Mouse (Mus musculus): ENCODE results near the gene Trim46.

The Trim46 gene

DNA sequence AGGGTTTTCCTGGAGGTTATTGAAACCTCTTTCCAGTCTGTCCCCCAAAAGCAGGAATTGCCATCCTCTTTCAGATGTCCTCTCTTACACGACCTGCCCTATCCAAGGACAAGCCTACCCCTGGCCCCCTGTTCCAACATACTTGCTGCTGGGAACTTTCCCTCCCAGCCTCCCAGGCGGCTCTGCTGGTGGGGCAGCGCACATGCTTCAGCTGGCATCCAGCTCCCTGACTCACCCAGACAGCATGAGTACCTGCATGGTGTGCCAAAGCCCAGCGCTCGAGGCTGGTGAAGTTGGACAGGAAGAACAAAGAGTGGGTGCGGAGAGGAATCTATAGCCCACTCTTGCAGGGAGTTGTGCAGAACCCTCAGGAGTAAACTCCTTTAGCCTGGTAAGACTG is 24.8 kb upstream of the Trim46 start:
- DNase-seq (ENCODE audit: low read depth, low spot score), result no peak

GRCm38 (mm10) chr3:89270051-89270755 is 24.1 kb upstream of the Trim46 start, which contains the start of gene Slc50a1:
Gene Slc50a1 (minus strand): TSS chr3:89270570.
- no peak for DNase-seq (ENCODE audit: low read depth, low spot score)

DNA sequence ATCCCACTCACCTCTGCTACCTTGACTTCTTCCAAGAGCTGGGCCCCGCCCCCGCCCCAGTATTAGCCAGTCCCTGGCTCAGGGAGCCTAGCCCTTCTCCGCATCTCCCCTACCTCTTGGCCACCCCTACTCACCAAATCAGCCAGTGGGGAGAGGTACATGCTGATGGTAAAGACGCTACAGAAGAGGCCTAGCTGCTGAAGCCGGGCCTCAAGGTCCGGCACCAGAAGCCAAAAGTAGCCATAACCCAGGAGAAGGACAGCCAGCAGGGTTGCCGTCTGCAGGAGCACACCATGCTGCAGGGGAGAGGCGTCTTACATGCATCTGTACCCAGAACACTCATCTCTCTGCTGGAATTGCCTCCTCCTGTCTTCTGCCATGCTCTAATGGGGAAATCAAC is 22.8 kb upstream of the Trim46 start:
- no peak for DNase-seq (ENCODE audit: low read depth, low spot score)

DNA sequence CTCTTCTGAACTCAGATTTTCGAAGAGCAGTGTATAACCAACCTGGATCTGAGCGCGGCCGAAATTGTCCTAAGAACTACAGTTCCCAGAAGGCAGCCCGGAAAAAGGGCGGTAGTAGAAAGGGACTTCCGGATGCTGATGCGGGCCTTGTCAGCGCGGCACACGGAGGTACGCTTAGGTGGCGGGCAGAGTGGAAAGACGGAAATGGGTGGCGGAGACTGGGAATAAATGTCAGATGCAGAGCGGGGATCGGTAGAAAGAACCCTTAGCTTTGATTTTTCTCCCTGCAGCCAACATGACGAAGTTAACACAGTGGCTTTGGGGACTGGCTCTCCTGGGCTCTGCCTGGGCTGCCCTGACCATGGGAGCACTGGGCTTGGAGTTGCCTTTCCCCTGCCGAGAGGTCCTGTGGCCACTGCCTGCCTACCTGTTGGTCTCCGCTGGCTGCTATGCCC is 20.4 kb upstream of the Trim46 start:
- DNase-seq (ENCODE audit: low read depth, low spot score), result peak; percentile 67

DNA sequence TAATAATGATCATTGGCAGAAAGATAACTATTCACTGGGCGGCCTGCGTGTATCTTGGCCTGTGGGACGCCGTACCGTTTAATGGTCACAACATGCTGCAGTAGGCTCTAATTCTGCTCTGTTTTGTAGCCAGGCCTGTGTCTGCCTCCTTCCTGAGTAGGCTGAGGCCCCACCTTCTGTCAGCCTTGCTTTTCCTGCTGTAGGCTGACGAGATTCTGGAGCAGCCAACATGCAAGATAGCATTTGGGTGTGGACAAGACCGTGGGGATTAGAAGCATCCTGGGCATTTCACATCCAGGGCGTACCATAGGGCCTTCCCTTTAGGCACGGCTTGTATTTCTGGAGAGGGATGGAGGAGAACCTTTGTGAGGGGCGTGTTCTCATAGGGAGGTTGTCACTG is 16.3 kb upstream of the Trim46 start:
- DNase-seq (ENCODE audit: low read depth, low spot score), result no peak

- DNase-seq (ENCODE audit: low read depth, low spot score), result no peak
These were observed 14.1 kb upstream of the Trim46 start for GRCm38 (mm10) chr3:89260211-89260610.

DNA sequence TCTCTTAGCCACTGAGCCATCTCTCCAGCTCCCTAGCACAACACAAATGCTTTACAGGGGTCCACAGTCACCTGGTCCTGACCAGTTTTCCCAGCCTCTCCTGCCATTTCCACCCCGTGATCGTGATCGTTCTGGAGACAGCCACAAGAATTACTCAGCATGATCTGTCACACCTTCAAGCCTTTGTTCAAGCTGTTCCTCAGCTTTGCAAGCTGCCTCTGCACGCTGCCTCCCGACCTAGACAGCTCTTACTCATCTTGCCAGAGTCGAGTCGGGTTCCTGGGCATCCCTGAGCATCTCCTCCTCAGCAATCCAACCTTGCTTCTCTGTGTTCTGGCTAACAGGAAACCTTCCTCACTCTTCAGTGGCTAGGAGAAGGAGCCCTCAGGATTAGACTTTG is 13.0 kb upstream of the Trim46 start, which contains the start of gene Dpm3:
Gene Dpm3 (plus strand): TSS at position 283 of the 400 bp plus-strand sequence.
- DNase-seq (ENCODE audit: low read depth, low spot score), result no peak

GRCm38 (mm10) chr3:89256177-89256576 is 10.1 kb upstream of the Trim46 start:
- DNase-seq (ENCODE audit: low read depth, low spot score), result no peak

DNA sequence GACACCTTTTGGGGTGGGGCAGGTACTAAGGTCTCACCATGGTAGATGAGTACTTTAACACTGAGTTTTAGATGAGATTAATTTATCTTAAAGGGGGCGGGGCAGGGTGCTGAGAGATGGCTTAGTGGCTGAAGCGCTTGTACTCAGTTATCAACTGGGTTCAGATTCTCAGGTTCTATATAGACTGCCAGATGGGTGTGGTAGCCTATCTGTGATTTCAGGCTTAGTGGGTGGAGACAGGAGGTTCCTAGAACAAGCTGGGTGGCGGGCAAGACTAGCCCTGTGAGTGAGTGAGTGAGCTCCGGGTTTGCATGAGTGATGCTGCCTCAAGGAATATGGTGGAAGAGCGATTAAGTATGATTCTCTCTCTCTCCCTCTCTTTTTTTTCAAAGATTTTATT is 8.9 kb upstream of the Trim46 start:
- no peak for DNase-seq (ENCODE audit: low read depth, low spot score)

DNA sequence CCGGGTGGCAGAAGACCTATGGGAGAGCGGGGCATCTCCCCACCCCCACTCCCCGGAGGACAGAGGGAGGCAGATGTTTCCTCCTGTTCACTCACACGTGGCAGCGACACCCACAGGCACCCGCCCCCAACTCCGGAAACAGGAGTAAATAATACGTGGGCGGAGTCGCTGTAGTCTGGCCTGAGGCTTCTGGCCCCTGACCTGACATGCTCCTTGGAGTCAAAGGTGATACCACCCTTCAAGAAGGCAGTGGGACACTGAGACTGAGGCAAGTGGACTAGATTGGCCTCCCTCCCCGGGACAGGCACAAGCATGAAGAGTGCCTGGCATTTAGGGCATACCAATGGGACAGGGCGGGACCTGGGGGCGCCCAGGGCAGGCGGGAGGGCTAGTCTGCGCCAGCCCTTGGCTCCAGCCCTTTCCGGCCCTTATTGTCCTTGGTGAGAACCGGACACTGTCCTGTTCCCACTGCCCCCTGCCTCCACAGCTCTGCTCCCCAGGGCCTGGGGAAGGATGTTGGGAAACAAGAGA is 5.3 kb upstream of the Trim46 start:
- DNase-seq (ENCODE audit: low read depth, low spot score), result no peak

GRCm38 (mm10) chr3:89250435-89251040 is 4.4 kb upstream of the Trim46 start:
- no peak for DNase-seq (ENCODE audit: low read depth, low spot score)

DNA sequence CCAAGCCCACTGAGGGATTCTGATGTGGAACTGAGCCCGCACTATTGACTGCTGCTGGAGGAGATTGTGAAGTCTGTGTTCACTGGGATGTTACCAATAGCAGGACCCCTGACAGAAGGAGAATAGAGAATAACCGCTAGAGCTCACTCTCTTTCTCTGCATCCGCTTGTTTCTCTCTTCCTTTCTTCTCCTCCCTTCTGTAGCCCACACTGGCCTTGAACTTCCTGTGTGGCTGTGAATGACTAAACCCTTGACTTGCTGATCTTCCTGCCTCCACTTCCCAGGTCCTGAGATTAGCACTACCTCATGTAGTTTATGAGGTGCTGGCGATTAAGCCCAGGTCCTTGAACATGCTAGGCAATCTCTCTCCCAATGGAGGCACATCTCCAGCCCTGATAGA is 1.4 kb upstream of the Trim46 start:
- no peak for DNase-seq (ENCODE audit: low read depth, low spot score)

- DNase-seq (ENCODE audit: low read depth, low spot score), result peak; percentile 90
These were observed 379 bp downstream of the Trim46 start, which contains the start of gene Krtcap2 for GRCm38 (mm10) chr3:89245688-89246171. Gene Krtcap2 (plus strand): TSS chr3:89245966.

GRCm38 (mm10) chr3:89244982-89245687 is 974 bp downstream of the Trim46 start:
- DNase-seq (ENCODE audit: low read depth, low spot score), result peak; percentile 67

- no peak for DNase-seq (ENCODE audit: low read depth, low spot score)
These were observed 1.7 kb downstream of the Trim46 start for GRCm38 (mm10) chr3:89244158-89244981.

- no peak for DNase-seq (ENCODE audit: low read depth, low spot score)
These were observed 2.5 kb downstream of the Trim46 start for GRCm38 (mm10) chr3:89243609-89244008.

DNA sequence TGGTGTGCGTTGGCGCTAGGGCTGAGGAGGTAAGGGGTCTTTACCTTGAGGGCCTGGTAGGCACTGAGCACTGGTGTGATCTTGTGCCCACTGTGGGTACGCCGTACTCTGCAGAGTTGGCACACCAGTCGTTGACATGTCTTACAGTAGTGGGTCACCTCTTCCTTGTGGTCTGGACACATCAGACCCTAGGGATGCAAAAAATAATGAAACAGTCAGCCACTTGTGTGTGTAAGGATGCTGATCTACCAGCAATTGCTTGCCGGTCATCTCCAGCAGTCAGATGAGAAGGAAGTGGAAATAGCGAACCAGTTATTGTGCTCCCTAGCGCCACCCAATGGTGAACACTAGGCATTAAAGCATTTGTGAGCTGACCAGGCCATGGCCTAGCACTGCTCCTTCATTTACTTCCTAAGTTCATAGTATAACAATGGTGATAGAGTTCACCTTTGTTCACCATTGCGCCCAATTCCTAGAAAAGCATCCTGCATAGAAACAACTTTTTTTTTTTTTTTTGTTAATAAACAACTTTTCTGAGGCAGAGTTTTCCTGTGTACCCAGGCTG is 3.7 kb downstream of the Trim46 start:
- DNase-seq (ENCODE audit: low read depth, low spot score), result no peak

DNA sequence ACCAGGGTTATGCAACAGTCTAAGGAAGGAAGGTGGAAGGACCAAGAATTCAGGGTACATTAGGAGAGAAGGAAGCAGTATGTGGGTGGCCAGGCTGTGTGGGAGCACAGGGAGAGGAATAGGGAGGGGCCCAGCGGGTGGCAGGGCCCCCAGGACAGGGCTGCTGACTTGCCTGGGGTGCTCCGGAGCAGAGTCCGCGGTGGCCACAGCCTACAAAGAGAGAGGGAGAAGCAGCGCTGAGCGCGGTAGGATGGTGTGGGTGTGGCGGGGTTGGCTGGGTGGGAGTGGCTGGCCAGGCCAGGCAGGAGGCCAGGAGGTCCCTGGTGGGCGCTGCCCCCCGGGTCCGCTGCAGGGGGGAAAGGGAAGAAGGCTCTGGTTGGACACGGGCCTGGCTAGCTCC is 7.6 kb downstream of the Trim46 start:
- no peak for DNase-seq (ENCODE audit: low read depth, low spot score)

DNA sequence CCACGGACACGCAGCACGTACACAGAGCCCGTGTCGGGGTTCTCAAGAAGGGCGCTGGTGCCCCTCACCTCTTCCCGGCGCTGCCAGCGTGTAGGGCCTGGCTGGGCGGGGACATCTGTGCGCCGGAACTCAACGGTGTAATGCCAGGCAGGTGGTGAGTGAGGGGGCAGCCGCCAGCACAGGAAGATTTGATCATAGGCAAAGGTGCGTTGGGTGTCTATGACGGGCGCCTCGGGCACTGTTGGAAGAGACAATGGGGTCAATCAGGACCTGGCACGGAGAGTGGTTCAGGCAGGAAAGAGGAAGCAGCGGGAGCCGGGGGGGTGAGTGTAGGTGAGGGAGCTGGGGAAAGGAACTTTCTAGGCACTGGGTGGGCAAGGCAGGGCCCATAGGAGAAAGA is 8.4 kb downstream of the Trim46 start:
- no peak for DNase-seq (ENCODE audit: low read depth, low spot score)

DNA sequence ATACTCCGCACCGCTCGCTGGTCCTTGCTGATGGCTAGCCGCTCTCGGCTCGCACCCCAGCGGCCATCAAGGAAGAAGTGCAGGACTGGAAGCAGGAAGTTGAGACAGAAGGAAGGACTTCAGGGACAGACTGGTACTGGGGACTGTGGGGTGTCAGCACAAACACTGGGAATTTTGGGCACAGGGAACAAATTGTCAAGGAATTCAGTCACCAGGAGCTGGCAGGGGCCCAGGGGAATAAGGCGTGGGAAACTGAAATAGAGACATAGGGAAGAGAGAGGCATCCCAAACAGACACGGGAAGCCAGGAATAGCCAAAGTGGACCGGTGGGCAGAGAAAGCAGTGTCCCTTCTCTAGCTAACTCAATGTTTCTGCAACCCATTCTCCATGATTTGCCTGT is 9.6 kb downstream of the Trim46 start:
- DNase-seq (ENCODE audit: low read depth, low spot score), result no peak

- DNase-seq (ENCODE audit: low read depth, low spot score), result no peak
These were observed 12.5 kb downstream of the Trim46 start for GRCm38 (mm10) chr3:89233562-89234110.
